Mouse (Mus musculus): ENCODE data around the gene Ephb2. TPM values are rescaled to one million over a fixed set of nuclear protein-coding genes. Genes with fewer than 3 reads are reported as not detected.

Ephb2 gene
- total RNA-seq, 1 experiment from 2014 or later: not detected

GRCm38 (mm10) chr4:136718193-136718986 lies 117.4 kb downstream of the Ephb2 start:
- no peak for ATAC-seq (ENCODE audit: extremely low read depth, insufficient number of reproducible peaks, low FRiP score, poor library complexity, severe bottlenecking)

- no peak for ATAC-seq (ENCODE audit: extremely low read depth, insufficient number of reproducible peaks, low FRiP score, poor library complexity, severe bottlenecking)
Measured at GRCm38 (mm10) chr4:136716561-136716972, 119.2 kb downstream of the Ephb2 start.

- ATAC-seq (ENCODE audit: extremely low read depth, insufficient number of reproducible peaks, low FRiP score, poor library complexity, severe bottlenecking): no peak
Measured at GRCm38 (mm10) chr4:136714530-136714929, 121.3 kb downstream of the Ephb2 start.

GRCm38 (mm10) chr4:136713889-136714288 lies 121.9 kb downstream of the Ephb2 start:
- no peak for ATAC-seq (ENCODE audit: extremely low read depth, insufficient number of reproducible peaks, low FRiP score, poor library complexity, severe bottlenecking)

GRCm38 (mm10) chr4:136713431-136713830 lies 122.4 kb downstream of the Ephb2 start:
- no peak for ATAC-seq (ENCODE audit: extremely low read depth, insufficient number of reproducible peaks, low FRiP score, poor library complexity, severe bottlenecking)

GRCm38 (mm10) chr4:136711985-136712768 lies 123.6 kb downstream of the Ephb2 start:
- ATAC-seq (ENCODE audit: extremely low read depth, insufficient number of reproducible peaks, low FRiP score, poor library complexity, severe bottlenecking): no peak

- ATAC-seq (ENCODE audit: extremely low read depth, insufficient number of reproducible peaks, low FRiP score, poor library complexity, severe bottlenecking): no peak
Measured at GRCm38 (mm10) chr4:136710345-136710744, 125.4 kb downstream of the Ephb2 start.

- no peak for ATAC-seq (ENCODE audit: extremely low read depth, insufficient number of reproducible peaks, low FRiP score, poor library complexity, severe bottlenecking)
Measured at GRCm38 (mm10) chr4:136708956-136709355, 126.8 kb downstream of the Ephb2 start.

GRCm38 (mm10) chr4:136706696-136707095 lies 129.1 kb downstream of the Ephb2 start:
- no peak for ATAC-seq (ENCODE audit: extremely low read depth, insufficient number of reproducible peaks, low FRiP score, poor library complexity, severe bottlenecking)

GRCm38 (mm10) chr4:136705091-136705490 lies 130.7 kb downstream of the Ephb2 start:
- ATAC-seq (ENCODE audit: extremely low read depth, insufficient number of reproducible peaks, low FRiP score, poor library complexity, severe bottlenecking): no peak

GRCm38 (mm10) chr4:136704551-136704950 lies 131.2 kb downstream of the Ephb2 start:
- no peak for ATAC-seq (ENCODE audit: extremely low read depth, insufficient number of reproducible peaks, low FRiP score, poor library complexity, severe bottlenecking)

- no peak for ATAC-seq (ENCODE audit: extremely low read depth, insufficient number of reproducible peaks, low FRiP score, poor library complexity, severe bottlenecking)
Measured at GRCm38 (mm10) chr4:136703351-136703750, 132.4 kb downstream of the Ephb2 start.

GRCm38 (mm10) chr4:136702456-136702855 lies 133.3 kb downstream of the Ephb2 start:
- no peak for ATAC-seq (ENCODE audit: extremely low read depth, insufficient number of reproducible peaks, low FRiP score, poor library complexity, severe bottlenecking)

GRCm38 (mm10) chr4:136701236-136701635 lies 134.6 kb downstream of the Ephb2 start:
- no peak for ATAC-seq (ENCODE audit: extremely low read depth, insufficient number of reproducible peaks, low FRiP score, poor library complexity, severe bottlenecking)

GRCm38 (mm10) chr4:136699084-136699450 lies 136.7 kb downstream of the Ephb2 start:
- no peak for ATAC-seq (ENCODE audit: extremely low read depth, insufficient number of reproducible peaks, low FRiP score, poor library complexity, severe bottlenecking)

- no peak for ATAC-seq (ENCODE audit: extremely low read depth, insufficient number of reproducible peaks, low FRiP score, poor library complexity, severe bottlenecking)
Measured at GRCm38 (mm10) chr4:136698404-136699083, 137.2 kb downstream of the Ephb2 start.

GRCm38 (mm10) chr4:136697325-136697724 lies 138.5 kb downstream of the Ephb2 start:
- no peak for ATAC-seq (ENCODE audit: extremely low read depth, insufficient number of reproducible peaks, low FRiP score, poor library complexity, severe bottlenecking)

- peak; percentile 37; the same call in 1 of the 2 replicates for ATAC-seq (ENCODE audit: extremely low read depth, insufficient number of reproducible peaks, low FRiP score, poor library complexity, severe bottlenecking)
Measured at GRCm38 (mm10) chr4:136696381-136696925, 139.3 kb downstream of the Ephb2 start.

GRCm38 (mm10) chr4:136695696-136696095 lies 140.1 kb downstream of the Ephb2 start:
- ATAC-seq (ENCODE audit: extremely low read depth, insufficient number of reproducible peaks, low FRiP score, poor library complexity, severe bottlenecking): no peak

Data from neutrophil, adult 5-6 weeks (primary cell).